Mouse (Mus musculus) cerebellum, postnatal 10 days (tissue): Measurements from ENCODE around the gene Mettl13.

Experiments
- DNase-seq, 2 experiments: peaks; one replicate each; pipeline ENCODE4 v3.0.0; 2021; ENCODE audit warnings: mixed read lengths in 2 of 2

Mettl13 gene

DNA sequence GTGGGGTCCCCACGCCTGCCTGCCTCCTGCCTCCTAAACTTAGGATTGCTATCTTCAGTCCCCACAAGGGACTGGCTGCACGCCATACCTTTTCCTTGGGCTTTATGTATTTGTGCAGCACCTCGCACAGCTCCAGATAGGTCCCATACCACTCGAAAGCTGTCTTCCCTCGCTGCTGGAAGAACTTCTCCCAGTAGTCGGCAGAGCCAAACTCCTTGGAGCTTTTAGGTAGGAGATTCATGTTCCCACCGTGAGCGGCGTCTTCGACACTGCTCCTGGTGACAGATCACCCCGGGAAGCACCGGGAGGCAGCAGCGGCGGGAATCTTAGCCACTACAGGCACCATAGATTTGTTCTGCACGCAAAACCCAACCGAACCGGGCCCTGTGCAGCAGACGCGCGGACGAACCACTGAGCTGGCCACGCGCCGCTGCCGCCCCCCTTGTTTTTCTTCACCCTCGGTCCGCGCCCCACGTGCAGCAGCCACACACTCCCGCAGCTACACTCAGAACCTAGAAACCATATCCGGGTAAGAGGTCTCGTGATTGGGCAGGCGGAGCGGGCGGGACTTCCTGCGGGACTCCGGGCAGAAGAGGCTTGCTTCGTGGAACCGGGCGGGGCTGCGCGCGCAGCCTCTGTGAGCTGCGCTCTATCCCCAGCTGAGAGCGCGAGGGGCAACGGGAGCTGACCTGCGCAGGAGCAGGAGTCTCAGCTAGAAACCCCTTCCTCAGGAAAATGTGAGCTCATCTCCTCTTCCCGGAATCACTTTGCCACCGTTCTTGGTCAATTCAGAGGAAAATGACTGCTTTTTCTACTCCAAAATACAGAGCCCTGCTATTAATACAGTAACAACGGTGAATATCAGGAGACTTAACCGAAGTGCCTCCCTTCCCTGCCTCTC is at the start of gene Mettl13:
Gene Mettl13 (minus strand): TSS at position 536 of the 901 bp plus-strand sequence.
- DNase-seq, result peak; percentile 95 to 96

DNA sequence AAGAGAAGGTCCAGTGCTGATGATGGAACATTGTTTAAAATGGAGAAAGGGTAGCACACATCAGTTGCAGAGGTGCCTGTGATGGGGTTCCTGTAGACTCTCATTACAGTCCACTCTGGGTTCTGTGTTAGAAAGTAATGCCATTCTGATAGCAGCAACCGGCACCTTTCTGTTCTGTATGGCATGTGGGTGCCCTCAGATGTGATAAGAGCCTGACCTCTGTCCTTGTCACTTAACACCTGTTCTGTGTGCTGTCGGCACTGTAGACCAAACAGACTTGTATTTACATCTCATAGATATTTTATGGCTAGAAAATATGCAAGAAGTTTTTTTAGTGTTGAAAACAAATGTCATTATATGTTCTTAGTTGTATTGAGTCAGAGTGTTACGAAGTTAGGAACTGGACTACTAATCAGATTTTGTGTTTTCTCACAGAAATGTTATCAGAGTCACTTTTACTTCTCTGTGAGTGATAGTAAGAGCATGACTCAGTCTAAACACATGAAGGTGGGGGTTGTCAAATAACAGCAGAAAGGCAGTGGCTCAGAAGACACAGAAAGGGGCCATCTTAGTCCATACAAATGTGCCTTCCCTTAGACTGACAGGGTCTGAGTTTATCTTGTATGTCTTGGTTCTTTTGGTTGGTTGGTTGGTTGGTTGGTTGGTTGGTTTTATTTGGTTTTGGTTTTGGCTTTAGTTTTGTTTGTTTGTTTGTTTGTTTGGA is 49.2 kb upstream of the Mettl13 start:
- no peak for DNase-seq

DNA sequence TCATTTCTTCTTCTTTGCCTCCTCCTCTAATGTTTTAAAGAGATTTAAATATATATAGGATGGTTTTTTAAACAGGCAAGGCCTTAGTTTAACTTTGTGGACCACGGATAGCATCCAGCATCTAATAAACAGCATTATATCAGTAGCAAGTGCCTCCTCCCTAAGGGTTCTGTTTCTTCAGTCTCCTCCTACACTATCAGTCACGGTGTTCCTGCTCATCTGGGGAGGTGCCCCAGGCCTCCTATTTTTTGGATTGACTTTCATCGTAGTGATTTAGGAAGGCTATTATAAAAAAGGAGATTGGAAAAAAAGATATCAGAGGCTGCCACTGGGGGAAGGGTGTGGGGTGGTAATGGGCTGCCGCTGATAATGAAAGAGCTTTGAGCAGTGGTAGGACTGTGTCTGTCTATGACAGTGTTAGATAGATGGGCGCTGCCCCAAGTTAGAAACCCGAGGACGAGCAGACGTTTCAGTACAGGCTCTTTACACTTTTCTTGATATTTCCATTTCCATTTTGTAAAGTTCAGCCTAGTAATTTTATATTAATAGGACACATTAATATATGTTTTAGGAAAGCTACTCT is 42.2 kb upstream of the Mettl13 start:
- DNase-seq, result no peak

DNA sequence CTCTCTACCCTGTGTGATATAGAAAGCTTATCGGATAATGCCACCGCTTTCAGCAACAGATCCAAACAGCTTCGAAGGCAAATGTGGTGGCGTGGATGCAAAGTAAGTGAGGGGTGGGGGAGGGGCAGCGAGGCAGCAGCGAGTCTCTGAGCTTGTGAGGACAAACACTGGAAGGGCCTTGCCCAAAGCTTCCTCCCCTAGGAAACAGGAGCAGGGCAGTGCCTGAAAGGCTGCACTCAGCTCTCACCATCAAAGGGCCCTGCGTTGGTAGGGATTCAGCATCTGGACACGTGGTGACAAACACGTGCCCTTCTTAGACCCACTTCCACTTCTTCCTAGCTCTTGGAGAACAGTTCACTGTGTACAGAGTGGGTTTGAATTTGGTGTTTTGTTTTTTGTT is 41.1 kb upstream of the Mettl13 start:
- DNase-seq, result no peak

DNA sequence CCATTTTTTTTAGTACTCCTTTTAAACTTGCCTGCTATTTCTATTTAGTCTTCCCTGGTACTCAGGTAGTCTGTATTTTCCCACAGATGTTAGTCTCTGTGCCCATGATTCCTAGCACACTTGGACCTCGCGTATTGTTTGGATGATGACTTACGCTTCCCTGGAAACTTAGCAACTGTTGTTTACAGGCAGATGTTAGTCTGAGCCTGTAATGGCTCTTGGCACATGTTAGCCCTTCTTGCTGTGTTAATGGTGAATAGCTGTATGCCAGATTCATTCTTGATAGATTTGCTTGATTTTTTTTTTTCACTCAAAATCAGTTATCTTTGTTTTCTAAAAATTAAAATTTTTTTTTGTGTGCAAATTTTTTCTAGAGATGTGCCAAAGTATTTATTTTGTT is 40.3 kb upstream of the Mettl13 start:
- DNase-seq, result no peak

DNA sequence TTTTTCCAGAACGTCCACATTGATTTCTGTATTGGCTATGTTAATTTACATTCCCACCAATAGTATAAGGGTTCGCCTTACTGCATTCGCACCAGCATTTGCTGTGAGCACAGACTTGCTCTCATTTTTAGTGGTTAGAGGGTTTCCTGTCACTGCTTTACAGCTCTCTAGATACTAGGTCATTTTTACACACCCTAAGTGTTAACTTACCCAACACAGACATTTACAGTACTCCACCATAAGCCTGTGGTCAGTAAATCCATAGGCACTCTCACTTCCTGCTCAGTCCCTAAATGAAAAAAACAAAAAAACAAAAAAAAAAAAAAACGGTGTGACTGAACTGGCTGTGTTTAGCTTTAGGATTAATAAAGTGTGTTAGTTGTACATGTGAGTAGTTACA is 37.9 kb upstream of the Mettl13 start:
- no peak for DNase-seq

DNA sequence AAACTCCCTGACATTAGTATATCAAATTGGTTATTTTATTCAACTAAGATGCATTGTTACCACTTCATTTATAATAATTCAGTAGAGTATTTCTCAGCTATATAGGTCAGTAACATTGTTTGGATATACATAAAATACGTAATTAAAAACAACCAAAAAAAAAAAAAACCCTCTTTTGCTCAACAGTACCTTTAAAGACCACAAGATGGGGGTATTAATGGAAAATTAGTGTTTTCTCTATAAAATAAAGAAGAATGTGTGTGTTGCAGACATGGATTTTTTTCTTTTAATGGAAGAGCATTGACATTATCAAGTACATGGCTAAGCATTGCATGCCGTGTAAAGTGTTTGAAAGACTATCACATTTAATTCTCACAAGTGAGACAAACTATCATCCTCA is 34.5 kb upstream of the Mettl13 start:
- no peak for DNase-seq

DNA sequence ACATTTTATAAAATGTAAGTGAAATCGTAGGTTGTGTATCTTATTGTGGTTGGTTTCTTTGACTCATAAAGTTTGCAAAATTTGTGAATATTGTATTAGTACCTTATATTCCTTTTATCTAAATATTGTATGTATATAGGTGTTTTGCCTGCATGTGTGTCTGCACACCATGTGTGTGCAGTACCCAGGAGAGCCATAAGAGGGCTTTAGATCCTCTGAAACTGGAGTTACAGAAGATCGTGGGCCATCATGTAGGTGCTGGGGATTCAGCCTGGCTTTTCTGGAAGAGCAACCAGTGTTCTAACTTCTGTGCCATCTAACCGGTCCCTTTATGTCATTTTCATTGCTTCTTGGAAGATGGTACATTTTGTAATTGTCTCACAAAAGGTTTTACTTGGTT is 26.7 kb upstream of the Mettl13 start:
- DNase-seq, result no peak

DNA sequence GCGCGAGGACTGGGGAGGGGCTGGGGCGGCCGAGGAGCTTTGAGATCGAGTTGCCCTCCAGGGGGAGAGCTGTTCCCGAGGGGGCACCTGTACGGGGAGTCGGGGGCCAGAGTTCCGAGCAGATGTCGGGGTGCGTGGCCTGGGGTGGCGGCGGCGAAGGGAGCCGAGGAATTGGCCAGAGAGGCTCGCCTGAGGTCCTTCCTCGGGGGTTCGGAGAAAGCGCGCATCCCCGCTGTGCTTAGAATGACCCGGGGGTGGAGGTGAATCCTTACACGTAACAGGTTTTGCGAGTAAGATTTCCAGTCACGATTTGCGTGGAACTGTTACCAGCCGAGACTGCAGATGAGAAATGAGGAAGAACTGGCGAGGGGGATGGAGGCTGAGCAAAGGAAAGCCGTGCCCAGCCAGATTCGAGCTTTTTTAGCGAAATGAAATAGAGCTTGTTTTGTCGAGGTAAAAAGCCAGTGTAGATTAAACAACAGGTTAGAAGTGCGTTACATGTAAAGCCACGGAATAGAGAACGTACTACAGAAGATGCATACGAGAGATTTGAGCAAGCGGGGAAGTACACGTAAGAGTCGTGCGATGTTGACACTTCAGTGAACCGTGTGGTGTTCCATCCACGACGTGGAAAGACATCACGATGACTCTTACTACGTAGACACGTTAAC is 22.7 kb upstream of the Mettl13 start:
- DNase-seq, result peak; percentile 37 to 51

DNA sequence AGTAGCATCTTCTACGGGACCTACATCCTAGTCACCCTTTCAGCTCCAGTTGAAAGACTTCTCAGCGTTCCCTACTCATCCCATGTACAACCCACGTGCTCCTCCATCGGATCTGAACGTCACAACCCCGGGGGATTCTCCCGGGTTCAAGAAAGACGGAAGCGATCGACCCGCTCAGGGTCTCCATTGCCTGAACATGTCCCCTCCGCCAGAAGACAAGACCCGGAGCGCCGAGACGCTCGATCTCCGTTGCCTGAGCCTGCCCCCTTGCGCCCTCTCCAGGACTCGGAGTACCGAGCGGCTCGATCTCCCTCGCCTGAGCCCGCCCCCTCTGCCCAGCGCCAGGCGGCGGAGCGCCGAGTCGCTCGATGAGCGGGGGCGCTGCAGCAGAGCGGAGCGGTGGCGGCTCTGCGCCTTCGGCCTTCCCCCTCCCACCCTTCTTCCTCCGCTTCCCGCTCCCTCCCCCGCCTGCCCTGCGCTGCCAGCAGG is 22.0 kb upstream of the Mettl13 start, which contains the start of gene Vamp4:
Gene Vamp4 (plus strand): TSS at position 256 of the 489 bp plus-strand sequence.
- peak; percentile 97 to 98 for DNase-seq

DNA sequence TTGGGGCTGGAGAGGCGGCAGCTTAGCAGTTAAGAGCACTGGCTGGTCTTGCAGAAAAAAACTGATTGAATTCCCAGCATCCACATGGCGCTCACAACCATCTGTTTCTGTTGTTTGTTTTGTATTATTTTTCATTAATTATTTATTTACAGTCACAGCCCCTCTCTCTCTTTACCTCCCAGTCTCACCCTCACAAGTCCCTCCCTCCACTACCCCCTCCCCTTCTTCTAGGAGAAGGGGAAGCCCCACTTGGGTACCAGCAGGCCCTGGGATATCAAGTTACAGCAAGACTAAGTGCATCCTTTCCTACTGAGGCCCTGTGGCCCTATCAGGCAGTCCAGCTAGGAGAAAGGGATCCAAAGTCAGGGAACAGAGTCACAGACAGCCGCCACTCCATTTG is 19.0 kb upstream of the Mettl13 start:
- no peak for DNase-seq

DNA sequence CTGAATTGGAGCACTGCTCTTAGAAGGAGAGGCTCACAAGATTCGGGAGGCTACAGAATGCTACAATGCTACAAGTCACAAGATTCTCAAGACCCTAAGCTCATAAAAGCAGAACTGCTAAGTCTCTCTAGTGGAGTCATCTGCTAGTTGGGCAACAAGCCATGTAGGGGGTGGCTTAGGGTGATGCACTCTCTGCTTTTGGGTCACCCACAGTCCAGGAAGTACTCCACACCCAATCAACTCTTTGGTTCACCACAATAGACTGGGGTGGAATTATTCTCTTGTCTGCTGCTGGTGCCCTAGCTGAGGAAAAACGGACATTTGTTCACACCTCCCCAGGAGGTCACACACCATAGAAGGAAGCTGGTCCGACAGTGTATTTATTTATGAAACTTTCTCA is 16.6 kb upstream of the Mettl13 start:
- no peak for DNase-seq

DNA sequence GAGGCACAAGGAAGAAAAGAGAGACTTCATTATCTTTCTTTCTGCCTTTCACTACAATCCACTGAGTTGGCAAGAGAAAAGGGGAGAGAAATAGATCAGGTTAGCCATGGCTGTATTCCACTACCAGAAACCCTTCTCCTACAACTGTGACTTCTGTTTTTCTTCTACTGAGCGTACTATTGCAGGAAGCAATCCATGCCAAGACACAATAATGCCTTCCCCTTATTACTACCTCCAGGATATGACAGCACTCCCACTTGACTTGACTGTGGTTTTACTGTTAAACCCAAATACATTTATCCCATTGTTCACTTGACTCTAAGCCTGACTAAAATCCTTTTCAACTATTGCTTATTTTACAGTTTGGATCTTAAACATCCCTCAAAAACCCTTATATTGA is 14.9 kb upstream of the Mettl13 start:
- DNase-seq, result no peak

DNA sequence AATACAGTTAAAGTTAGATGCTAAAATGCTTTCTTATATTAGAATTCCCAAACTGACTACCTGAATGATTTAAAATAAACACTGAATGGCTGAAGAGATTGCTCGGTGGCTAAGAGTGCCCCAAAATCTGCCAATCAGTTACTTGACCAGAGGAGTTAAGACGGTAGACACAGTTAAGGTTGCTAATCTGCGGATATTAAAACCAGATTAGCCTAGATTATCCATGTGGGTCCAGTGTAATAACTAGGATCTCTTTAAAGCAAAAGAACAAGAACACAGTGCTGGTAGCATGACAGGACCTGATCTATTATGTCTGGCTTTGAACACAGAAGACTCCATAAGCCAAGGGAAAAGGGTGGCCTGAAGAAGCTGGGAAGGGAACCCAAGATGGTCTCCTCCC is 5.8 kb upstream of the Mettl13 start:
- no peak for DNase-seq

DNA sequence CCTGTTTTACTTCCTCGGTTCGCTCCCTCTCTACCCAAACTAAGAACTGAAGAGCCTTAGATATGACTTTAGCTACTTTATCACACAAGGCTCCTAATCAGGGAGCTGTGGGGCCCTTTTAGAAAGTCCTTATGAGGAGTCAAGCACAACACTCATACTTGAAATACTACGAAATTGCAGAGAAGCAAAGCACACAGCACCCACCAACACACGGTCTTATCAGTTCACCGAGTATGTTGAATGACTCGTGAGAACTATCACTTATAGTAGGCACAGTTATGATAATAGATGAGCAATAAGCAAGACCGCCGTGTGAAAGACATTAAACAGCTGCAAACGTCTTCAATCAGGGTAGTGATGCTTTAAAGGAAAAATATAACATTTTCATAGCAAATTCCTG is 4.6 kb upstream of the Mettl13 start:
- no peak for DNase-seq

DNA sequence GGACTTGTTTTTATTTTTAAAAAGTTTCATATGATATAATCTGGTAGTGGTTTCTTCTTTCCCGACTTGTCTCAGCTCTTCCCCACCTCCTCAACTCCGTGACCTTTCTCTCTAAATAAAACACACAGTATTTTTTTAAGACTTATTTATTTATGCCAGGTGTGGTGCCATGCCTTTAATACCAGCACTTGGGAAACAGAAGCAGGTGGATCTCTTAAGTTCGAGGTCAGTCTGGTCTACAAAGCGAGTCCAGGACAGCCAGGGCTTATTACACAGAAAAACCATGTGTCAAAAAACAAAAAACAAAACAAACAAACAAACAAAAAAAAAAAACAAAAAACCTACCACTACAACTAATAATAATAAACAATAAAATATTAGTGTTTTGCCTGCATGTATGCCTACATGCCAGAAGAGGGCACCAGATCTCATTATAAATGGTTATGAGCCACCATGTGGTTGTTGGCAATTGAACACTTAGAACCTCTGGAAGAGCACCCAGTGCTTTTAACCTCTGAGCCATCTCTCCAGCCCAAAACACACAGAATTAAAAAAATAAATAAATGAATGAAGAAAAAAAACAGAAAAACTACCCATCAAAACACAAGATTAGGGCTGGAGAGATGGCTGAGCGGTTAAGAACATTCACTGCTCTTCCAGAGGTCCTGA is 1.4 kb upstream of the Mettl13 start:
- DNase-seq, result peak; percentile 35 to 53

DNA sequence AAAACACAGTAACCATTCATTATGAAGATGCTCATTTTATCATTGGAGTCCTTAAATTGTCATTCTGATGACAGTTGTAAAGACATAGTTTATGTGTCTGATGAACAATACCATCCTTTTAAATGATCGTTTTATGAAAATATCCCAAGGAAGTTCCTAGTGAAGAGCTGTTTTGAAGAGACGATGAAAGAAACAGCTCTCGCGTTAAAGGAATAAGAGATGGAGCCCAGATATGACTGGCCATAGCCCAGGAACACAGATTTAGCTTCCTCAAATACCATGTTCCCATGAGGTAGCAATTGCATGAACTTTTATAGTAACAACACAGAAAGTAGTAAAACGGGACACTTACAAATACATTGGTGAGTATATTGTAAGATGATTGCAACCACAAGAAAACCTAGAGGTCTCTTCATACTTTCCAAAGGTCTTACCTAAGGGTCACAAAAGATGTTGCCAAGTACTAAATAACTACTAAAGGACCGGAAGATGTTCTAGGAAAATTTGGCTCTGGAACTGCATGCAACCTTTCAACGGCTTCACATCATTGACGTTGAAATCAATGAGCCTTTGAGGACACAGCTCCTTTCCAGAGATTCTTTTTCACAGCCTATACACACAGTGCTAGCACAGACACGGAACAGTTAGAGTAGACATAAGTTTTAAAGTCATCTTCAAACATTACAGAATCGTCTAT is 714 bp upstream of the Mettl13 start:
- DNase-seq, result peak in 1 of 2 experiments; percentile 30

DNA sequence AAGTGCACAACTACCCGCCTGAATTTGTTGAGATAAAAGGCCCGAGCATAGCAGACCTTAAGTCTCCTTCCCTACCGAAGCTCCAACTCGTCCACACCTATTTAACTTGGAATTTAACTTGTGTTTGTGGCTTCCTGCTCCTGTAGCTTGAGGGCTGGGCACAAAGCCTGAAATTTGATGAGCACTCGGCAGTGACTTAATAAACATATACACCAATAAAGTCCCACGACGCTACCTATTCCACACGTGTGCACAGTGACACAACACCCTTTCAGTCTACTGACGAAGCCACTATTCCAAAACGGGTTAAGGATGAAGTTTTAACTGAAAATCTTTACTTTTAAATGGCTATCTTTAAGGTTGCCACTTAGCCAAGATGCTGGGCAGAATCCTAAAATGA is 744 bp downstream of the Mettl13 start:
- no peak for DNase-seq

DNA sequence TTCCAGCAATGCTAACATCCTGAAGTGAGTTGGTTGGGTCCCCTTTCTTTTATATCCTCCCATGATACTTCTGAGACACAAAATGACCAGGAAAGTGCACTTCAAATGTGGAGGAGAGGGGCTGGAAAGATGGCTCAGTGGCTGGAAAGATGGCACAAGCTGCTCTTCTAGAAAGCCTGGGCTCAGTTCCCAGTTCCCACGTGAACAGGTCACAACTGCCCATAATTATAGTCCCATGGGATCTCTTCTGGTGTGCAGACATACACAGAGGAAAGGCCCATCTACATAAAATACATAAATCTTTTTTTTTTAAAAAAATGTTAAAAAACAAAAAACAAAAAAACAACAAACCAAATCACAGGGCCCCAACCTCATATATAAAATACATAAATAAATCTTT is 5.1 kb downstream of the Mettl13 start:
- DNase-seq, result peak; percentile 41 to 47

DNA sequence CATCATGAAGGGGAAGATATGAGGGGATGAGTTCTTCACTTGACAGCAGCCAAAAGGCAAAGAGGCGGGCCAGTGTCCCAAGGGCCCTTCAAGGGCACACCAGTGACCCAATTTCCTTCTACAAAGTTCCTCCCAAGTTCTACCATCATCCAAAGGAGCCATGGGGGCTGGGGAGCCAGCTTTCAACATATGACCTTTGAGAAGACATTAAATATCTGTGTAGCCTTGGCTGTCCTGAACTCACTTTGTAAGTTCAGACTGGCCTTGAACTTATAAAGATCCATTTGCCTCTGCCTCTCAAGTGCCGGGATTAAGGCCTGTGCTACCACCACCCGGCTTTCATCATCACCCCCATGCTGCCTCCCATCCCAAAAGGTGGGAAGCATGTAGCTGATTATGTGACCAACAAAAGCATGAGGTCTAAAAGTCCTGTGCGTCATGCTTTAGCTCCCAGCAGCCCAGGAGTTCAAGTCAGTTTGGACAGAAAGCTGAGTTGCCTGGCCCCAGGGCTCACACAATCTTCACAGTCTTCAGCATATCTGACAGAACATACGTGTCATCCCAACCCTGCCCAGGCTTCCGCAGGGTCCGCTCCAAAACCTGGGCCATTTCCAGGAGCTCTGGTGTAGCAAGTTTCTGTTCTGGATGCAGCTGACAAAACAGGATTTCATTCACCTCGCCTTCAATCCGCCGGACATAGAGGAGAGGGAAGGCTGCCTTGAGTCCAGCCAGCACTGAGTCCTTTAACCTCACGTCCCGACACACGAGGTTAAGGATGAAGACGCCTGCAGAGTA is 14.4 kb downstream of the Mettl13 start:
- no peak for DNase-seq

DNA sequence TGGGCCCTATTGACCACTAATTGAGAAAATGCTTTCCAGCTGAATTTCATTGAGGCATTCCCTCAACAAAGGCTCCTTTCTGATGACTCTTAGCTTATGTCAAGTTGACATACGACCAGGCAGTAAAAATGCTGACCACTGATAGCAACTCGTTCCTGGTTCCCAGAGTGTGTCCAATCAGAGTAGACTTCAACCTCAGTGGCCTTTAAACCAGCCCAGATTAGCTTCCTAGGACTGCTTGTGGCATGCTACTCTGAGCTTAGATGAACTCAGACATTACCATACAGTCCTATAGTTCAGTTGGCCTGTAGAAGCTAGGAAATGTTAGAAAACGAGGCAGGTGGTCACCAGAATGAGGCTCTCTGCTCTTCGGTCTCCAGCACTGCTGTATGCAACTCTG is 16.0 kb downstream of the Mettl13 start:
- DNase-seq, result no peak
